Mouse (Mus musculus) brain, embryonic 14.5 days (tissue): ENCODE data around the gene Fbln1.

Experiments
- CTCF ChIP-seq: fragments of 200-500 bp; IDR thresholded peaks from 2 replicates; pipeline ENCODE4 v1.5.1; 2012; ENCODE audit warnings: inconsistent platforms, mild to moderate bottlenecking, moderate library complexity, borderline replicate concordance; ENCODE audit not compliant: insufficient read depth, insufficient read length; ENCODE audit errors: extremely low read depth
- POLR2A ChIP-seq: fragments of 200-500 bp; IDR thresholded peaks from 2 replicates; pipeline ENCODE4 v1.6.1; 2012; ENCODE audit warnings: mild to moderate bottlenecking, inconsistent platforms, borderline replicate concordance; ENCODE audit not compliant: poor library complexity, insufficient read depth, insufficient read length, severe bottlenecking; ENCODE audit errors: extremely low read depth

GRCm38 (mm10) chr15:85177576-85177975 lies 28.2 kb upstream of the Fbln1 start:
- no peak for TF ChIP-seq POLR2A
- TF ChIP-seq CTCF: no peak
